Mouse (Mus musculus) forebrain, embryonic 14.5 days (tissue): ENCODE results near the gene Ghrh. TPM values are rescaled to one million over a fixed set of nuclear protein-coding genes. Genes with fewer than 3 reads are reported as not detected.
A peak's percentile ranks its signal among the peaks of the same experiment; 100 is the strongest.

Source experiments
- ATAC-seq: fragments of 200-750 bp; cut with Nextera tagmentation; 2 replicates; pipeline ENCODE4 v1.8.0; 2017; ENCODE audit warnings: mild to moderate bottlenecking, moderate library complexity
- DNase-seq: peaks from one replicate; pipeline ENCODE4 v3.0.0-alpha.2; 2015; ENCODE audit warnings: low spot score
- H3K27ac ChIP-seq: fragments of 300-500 bp; sonication (generic); 2 replicates; pipeline ENCODE4 v1.5.1; 2014; ENCODE audit warnings: low read depth, mild to moderate bottlenecking, control low read depth, low read length, moderate library complexity
- H3K27me3 ChIP-seq: fragments of 300-500 bp; sonication (generic); replicated peaks from 2 replicates; pipeline ENCODE4 v1.6.1; 2014; ENCODE audit warnings: low read length, control low read depth, mixed read lengths; ENCODE audit not compliant: control insufficient read depth, insufficient read depth
- H3K36me3 ChIP-seq: fragments of 300-500 bp; sonication (generic); 2 replicates; pipeline ENCODE4 v1.6.1; 2014; ENCODE audit warnings: low read length, control low read depth; ENCODE audit not compliant: control insufficient read depth, insufficient read depth
- H3K4me1 ChIP-seq: fragments of 300-500 bp; sonication (generic); 2 replicates; pipeline ENCODE4 v1.6.1; 2014; ENCODE audit warnings: antibody characterized with exemption, low read length, control low read depth; ENCODE audit not compliant: control insufficient read depth, insufficient read depth
- H3K4me2 ChIP-seq: fragments of 300-500 bp; sonication (generic); 2 replicates; pipeline ENCODE4 v1.6.1; 2014; ENCODE audit warnings: mild to moderate bottlenecking, control low read depth, low read length
- H3K4me3 ChIP-seq: fragments of 300-500 bp; sonication (generic); 2 replicates; pipeline ENCODE4 v1.5.1; 2014; ENCODE audit warnings: low read depth, low read length, control low read depth
- H3K9ac ChIP-seq: fragments of 300-500 bp; sonication (generic); 2 replicates; pipeline ENCODE4 v1.6.1; 2014; ENCODE audit warnings: mild to moderate bottlenecking, low read length, control low read depth, moderate library complexity
- H3K9me3 ChIP-seq: fragments of 300-500 bp; sonication (generic); replicated peaks from 2 replicates; pipeline ENCODE4 v1.6.1; 2016; ENCODE audit warnings: low read length, control low read depth, mixed read lengths; ENCODE audit not compliant: control insufficient read depth
- WGBS: fragments of 180-500 bp; shearing (Covaris S2); extraction: QIAGEN DNeasy Blood & Tissue Kit; methylation state at CpG from one replicate; pipeline ENCODE4 v1.1.7; 2014; 5-methylcytosine and 5-hydroxymethylcytosine counted together
- polyA plus RNA-seq: library from polyadenylated mRNA; unstranded; fragments of >200 nt; fragmentation: Nextera tagmentation; extraction: Ambion mirVana; gene quantifications from 2 replicates; pipeline ENCODE4 v1.2.1, GENCODE M21; 2014

Ghrh gene
- polyA plus RNA-seq, 1 experiment from 2014 or later, result 2.5 TPM

- Histone ChIP-seq H3K9me3 (no peaks in the 10 kb centered on the region), H3K9ac (no peak overlapping the region), H3K4me3 (no peak overlapping the region), H3K27ac (no peak overlapping the region), H3K27me3 (no peaks in the 10 kb centered on the region), H3K4me2 (no peak overlapping the region), H3K36me3 (peaks cover 30% of the 10 kb centered on the region), H3K4me1 (peaks cover 11% of the 10 kb centered on the region; the same call in 1 of the 2 replicates)
- ATAC-seq (no peak), DNase-seq (no peak)
- WGBS, result 45% methylated on average over 3 of the region's 3 CpGs
These were observed 29.7 kb upstream of the Ghrh start for GRCm38 (mm10) chr2:157376995-157377394.

GRCm38 (mm10) chr2:157375794-157376757 lies 28.8 kb upstream of the Ghrh start:
- peaks cover 11% of the 10 kb centered on the region; the same call in 1 of the 2 replicates for H3K4me1 ChIP-seq
- no peak overlapping the region for H3K9ac ChIP-seq
- WGBS, result 8% methylated on average over 14 of the region's 14 CpGs
- no peak overlapping the region for H3K4me3 ChIP-seq
- no peaks in the 10 kb centered on the region for H3K9me3 ChIP-seq
- peaks cover 26% of the 10 kb centered on the region for H3K36me3 ChIP-seq
- DNase-seq, result peak; percentile 28
- 0 out of 2 replicates have a peak, but pooled peaks have one; percentile 29 for ATAC-seq
- peak overlapping the region; percentile 40; the same call in 1 of the 2 replicates for H3K27ac ChIP-seq
- H3K4me2 ChIP-seq, result peak overlapping the region; percentile 3; the same call in 1 of the 2 replicates
- H3K27me3 ChIP-seq, result no peaks in the 10 kb centered on the region

- Histone ChIP-seq H3K36me3 (peaks cover 20% of the 10 kb centered on the region), H3K4me1 (peaks cover 11% of the 10 kb centered on the region; the same call in 1 of the 2 replicates), H3K9me3 (no peaks in the 10 kb centered on the region), H3K4me2 (no peak overlapping the region), H3K4me3 (no peak overlapping the region), H3K27ac (no peak overlapping the region), H3K9ac (no peak overlapping the region), H3K27me3 (no peaks in the 10 kb centered on the region)
- ATAC-seq, result no peak
- 63% methylated on average over 8 of the region's 8 CpGs for WGBS
- DNase-seq, result no peak
These were observed 27.7 kb upstream of the Ghrh start for GRCm38 (mm10) chr2:157375051-157375450.

- H3K4me1 ChIP-seq, result peaks cover 15% of the 10 kb centered on the region
- 83% methylated on average over 3 of the region's 3 CpGs for WGBS
- H3K9ac ChIP-seq, result no peak overlapping the region
- no peaks in the 10 kb centered on the region for H3K27me3 ChIP-seq
- H3K27ac ChIP-seq, result no peak overlapping the region
- H3K4me2 ChIP-seq, result no peak overlapping the region
- no peak overlapping the region for H3K4me3 ChIP-seq
- ATAC-seq, result no peak
- no peaks in the 10 kb centered on the region for H3K9me3 ChIP-seq
- DNase-seq, result no peak
- H3K36me3 ChIP-seq, result peaks cover 9% of the 10 kb centered on the region; the same call in 1 of the 2 replicates
These were observed 26.4 kb upstream of the Ghrh start for GRCm38 (mm10) chr2:157373681-157374080.

- ATAC-seq (no peak), DNase-seq (no peak)
- no peak overlapping the region for H3K4me3 ChIP-seq
- no peak overlapping the region for H3K4me2 ChIP-seq
- H3K36me3 ChIP-seq, result peaks cover 9% of the 10 kb centered on the region; the same call in 1 of the 2 replicates
- no peak overlapping the region for H3K9ac ChIP-seq
- no peaks in the 10 kb centered on the region for H3K27me3 ChIP-seq
- H3K27ac ChIP-seq, result no peak overlapping the region
- peaks cover 25% of the 10 kb centered on the region for H3K4me1 ChIP-seq
- 81% methylated on average over 6 of the region's 6 CpGs for WGBS
- H3K9me3 ChIP-seq, result no peaks in the 10 kb centered on the region
These were observed 24.4 kb upstream of the Ghrh start for GRCm38 (mm10) chr2:157371696-157372095.

GRCm38 (mm10) chr2:157367991-157368390 lies 20.7 kb upstream of the Ghrh start:
- Histone ChIP-seq H3K9ac (peak overlapping the region; percentile 94), H3K9me3 (no peaks in the 10 kb centered on the region), H3K4me1 (peaks cover 14% of the 10 kb centered on the region), H3K4me3 (peak overlapping the region; percentile 86), H3K27ac (peak overlapping the region; percentile 91), H3K27me3 (no peaks in the 10 kb centered on the region), H3K4me2 (peak overlapping the region; percentile 90), H3K36me3 (peaks cover 6% of the 10 kb centered on the region; the same call in 1 of the 2 replicates)
- 11% methylated on average over 13 of the region's 13 CpGs for WGBS
- ATAC-seq, result peak; percentile 21; the same call in 1 of the 2 replicates
- no peak for DNase-seq

- Histone ChIP-seq H3K4me2 (peak within 1 kb of the TSS; percentile 90), H3K9ac (peak within 1 kb of the TSS; percentile 94), H3K4me3 (peak within 1 kb of the TSS; percentile 86), H3K27ac (peak within 1 kb of the TSS; percentile 91), H3K36me3 (peaks cover 4% of the 10 kb centered on the region; the same call in 1 of the 2 replicates), H3K4me1 (peaks cover 14% of the 10 kb centered on the region), H3K27me3 (no peaks in the 10 kb centered on the region), H3K9me3 (no peaks in the 10 kb centered on the region)
- ATAC-seq, result peak; percentile 94
- 4% methylated on average over 42 of the region's 42 CpGs for WGBS
- DNase-seq, result peak; percentile 91
These were observed 20.0 kb upstream of the Ghrh start, which contains the start of gene Manbal for GRCm38 (mm10) chr2:157367184-157367893. Gene Manbal (plus strand): TSS chr2:157367594.

- ATAC-seq (no peak), DNase-seq (no peak)
- 86% methylated on average over 9 of the region's 9 CpGs for WGBS
- no peaks in the 10 kb centered on the region for H3K27me3 ChIP-seq
- H3K36me3 ChIP-seq, result peaks cover 4% of the 10 kb centered on the region; the same call in 1 of the 2 replicates
- peak overlapping the region; percentile 90 for H3K4me2 ChIP-seq
- H3K9ac ChIP-seq, result peak overlapping the region; percentile 94; the same call in 1 of the 2 replicates
- H3K4me3 ChIP-seq, result peak overlapping the region; percentile 86; the same call in 1 of the 2 replicates
- H3K4me1 ChIP-seq, result peaks cover 14% of the 10 kb centered on the region
- no peaks in the 10 kb centered on the region for H3K9me3 ChIP-seq
- peak overlapping the region; percentile 91; the same call in 1 of the 2 replicates for H3K27ac ChIP-seq
These were observed 19.5 kb upstream of the Ghrh start for GRCm38 (mm10) chr2:157366762-157367161.
